Mouse (Mus musculus): Measurements from ENCODE around the gene Dohh. TPM values are rescaled to one million over a fixed set of nuclear protein-coding genes. Genes with fewer than 3 reads are reported as not detected.

The Dohh gene
- polyA plus RNA-seq, 1 experiment from 2014 or later = 83.1 TPM

GRCm38 (mm10) chr10:81349146-81349545 lies 35.1 kb upstream of the Dohh start:
- WGBS = 3% methylated on average over 12 of the region's 12 CpGs
- 0 out of 2 replicates have a peak overlapping the region, but pooled peaks have one; percentile 59 for H3K9ac ChIP-seq
- peak overlapping the region; percentile 67 for H3K27ac ChIP-seq (replicated peaks)
- peaks cover 13% of the 10 kb centered on the region for H3K36me3 ChIP-seq
- H3K4me2 ChIP-seq (replicated peaks) = peak overlapping the region; percentile 86
- H3K27me3 ChIP-seq = peaks cover 8% of the 10 kb centered on the region
- peak overlapping the region; percentile 64 for H3K4me3 ChIP-seq (replicated peaks)
- ATAC-seq (ENCODE audit: insufficient number of reproducible peaks, low FRiP score, low TSS enrichment, low read depth) = no peak
- no peaks in the 10 kb centered on the region for H3K9me3 ChIP-seq (replicated peaks)
- H3K4me1 ChIP-seq = peaks cover 43% of the 10 kb centered on the region

GRCm38 (mm10) chr10:81349961-81350350 lies 34.3 kb upstream of the Dohh start:
- ATAC-seq (ENCODE audit: insufficient number of reproducible peaks, low FRiP score, low TSS enrichment, low read depth) = no peak
- Histone ChIP-seq H3K27me3 (peaks cover under 1% of the 10 kb centered on the region), H3K27ac (replicated peaks) (peak overlapping the region; percentile 67), H3K4me3 (replicated peaks) (peak overlapping the region; percentile 64), H3K9ac (peak overlapping the region; percentile 59), H3K4me1 (peaks cover 51% of the 10 kb centered on the region), H3K36me3 (peaks cover 13% of the 10 kb centered on the region), H3K9me3 (replicated peaks) (no peaks in the 10 kb centered on the region), H3K4me2 (replicated peaks) (peak overlapping the region; percentile 86)
- 1% methylated on average over 29 of the region's 29 CpGs for WGBS

GRCm38 (mm10) chr10:81350351-81351063 lies 33.7 kb upstream of the Dohh start, which contains the start of gene Hmg20b:
Gene Hmg20b, minus strand, starts transcription at chr10:81350480.
- H3K9ac ChIP-seq = peak within 1 kb of the TSS; percentile 59
- no peaks in the 10 kb centered on the region for H3K9me3 ChIP-seq (replicated peaks)
- peak within 1 kb of the TSS; percentile 86 for H3K4me2 ChIP-seq (replicated peaks)
- WGBS = under 1% methylated on average over 54 of the region's 54 CpGs
- no peaks in the 10 kb centered on the region for H3K27me3 ChIP-seq
- ATAC-seq (ENCODE audit: insufficient number of reproducible peaks, low FRiP score, low TSS enrichment, low read depth) = peak; percentile 96
- peaks cover 13% of the 10 kb centered on the region for H3K36me3 ChIP-seq
- H3K27ac ChIP-seq (replicated peaks) = peak within 1 kb of the TSS; percentile 78
- H3K4me3 ChIP-seq (replicated peaks) = peak within 1 kb of the TSS; percentile 64
- peaks cover 53% of the 10 kb centered on the region for H3K4me1 ChIP-seq

GRCm38 (mm10) chr10:81351678-81352291 lies 32.4 kb upstream of the Dohh start:
- Histone ChIP-seq H3K27ac (replicated peaks) (no peak overlapping the region), H3K36me3 (peaks cover 8% of the 10 kb centered on the region), H3K9ac (no peak overlapping the region), H3K9me3 (replicated peaks) (no peaks in the 10 kb centered on the region), H3K4me3 (replicated peaks) (no peak overlapping the region), H3K27me3 (no peaks in the 10 kb centered on the region), H3K4me2 (replicated peaks) (no peak overlapping the region), H3K4me1 (peaks cover 52% of the 10 kb centered on the region)
- WGBS = 23% methylated on average over 9 of the region's 9 CpGs
- ATAC-seq (ENCODE audit: insufficient number of reproducible peaks, low FRiP score, low TSS enrichment, low read depth) = no peak

GRCm38 (mm10) chr10:81354738-81355477 lies 29.3 kb upstream of the Dohh start:
- no peak for ATAC-seq (ENCODE audit: insufficient number of reproducible peaks, low FRiP score, low TSS enrichment, low read depth)
- 48% methylated on average over 9 of the region's 9 CpGs for WGBS
- H3K9me3 ChIP-seq (replicated peaks) = no peaks in the 10 kb centered on the region
- no peak overlapping the region for H3K27ac ChIP-seq (replicated peaks)
- H3K36me3 ChIP-seq = no peaks in the 10 kb centered on the region
- H3K4me1 ChIP-seq = peaks cover 46% of the 10 kb centered on the region
- H3K4me2 ChIP-seq (replicated peaks) = no peak overlapping the region
- no peak overlapping the region for H3K4me3 ChIP-seq (replicated peaks)
- no peak overlapping the region for H3K9ac ChIP-seq
- no peaks in the 10 kb centered on the region for H3K27me3 ChIP-seq

- 69% methylated on average over 4 of the region's 4 CpGs for WGBS
- Histone ChIP-seq H3K9ac (no peak overlapping the region), H3K9me3 (replicated peaks) (no peaks in the 10 kb centered on the region), H3K36me3 (no peaks in the 10 kb centered on the region), H3K27ac (replicated peaks) (no peak overlapping the region), H3K4me1 (peaks cover 50% of the 10 kb centered on the region), H3K4me3 (replicated peaks) (no peak overlapping the region), H3K4me2 (replicated peaks) (no peak overlapping the region), H3K27me3 (no peaks in the 10 kb centered on the region)
- ATAC-seq (ENCODE audit: insufficient number of reproducible peaks, low FRiP score, low TSS enrichment, low read depth) = no peak
Observed at GRCm38 (mm10) chr10:81355533-81355932, 28.7 kb upstream of the Dohh start.

- H3K4me1 ChIP-seq = peaks cover 52% of the 10 kb centered on the region
- no peak overlapping the region for H3K9ac ChIP-seq
Observed at GRCm38 (mm10) chr10:81356352-81356990, 27.8 kb upstream of the Dohh start.

GRCm38 (mm10) chr10:81356991-81357844 lies 27.0 kb upstream of the Dohh start, which contains the start of gene Mfsd12:
Gene Mfsd12, plus strand, starts transcription at chr10:81357491.
- H3K9me3 ChIP-seq (replicated peaks) = no peaks in the 10 kb centered on the region
- peak; percentile 82 for ATAC-seq (ENCODE audit: insufficient number of reproducible peaks, low FRiP score, low TSS enrichment, low read depth)
- H3K27ac ChIP-seq (replicated peaks) = no peak within 1 kb of the TSS
- H3K27me3 ChIP-seq = no peaks in the 10 kb centered on the region
- 2% methylated on average over 75 of the region's 79 CpGs for WGBS
- H3K36me3 ChIP-seq = peaks cover 4% of the 10 kb centered on the region; the same call in 1 of the 2 replicates
- H3K4me3 ChIP-seq (replicated peaks) = peak within 1 kb of the TSS; percentile 85
- H3K4me2 ChIP-seq (replicated peaks) = peak within 1 kb of the TSS; percentile 97
- H3K4me1 ChIP-seq = peaks cover 47% of the 10 kb centered on the region
- peak within 1 kb of the TSS; percentile 81 for H3K9ac ChIP-seq

More at GRCm38 (mm10) chr10:81356352-81356990, 27.8 kb upstream of the Dohh start:
- no peak for ATAC-seq (ENCODE audit: insufficient number of reproducible peaks, low FRiP score, low TSS enrichment, low read depth)
- Histone ChIP-seq H3K4me3 (replicated peaks) (peak overlapping the region; percentile 85), H3K27me3 (no peaks in the 10 kb centered on the region), H3K9me3 (replicated peaks) (no peaks in the 10 kb centered on the region), H3K4me2 (replicated peaks) (peak overlapping the region; percentile 97; the same call in 1 of the 2 replicates), H3K36me3 (peaks cover 4% of the 10 kb centered on the region; the same call in 1 of the 2 replicates), H3K27ac (replicated peaks) (no peak overlapping the region)
- WGBS = 47% methylated on average over 12 of the region's 12 CpGs

GRCm38 (mm10) chr10:81358209-81358608 lies 26.0 kb upstream of the Dohh start:
- ATAC-seq (ENCODE audit: insufficient number of reproducible peaks, low FRiP score, low TSS enrichment, low read depth) = no peak
- H3K27ac ChIP-seq (replicated peaks) = no peak overlapping the region
- 16% methylated on average over 4 of the region's 4 CpGs for WGBS
- H3K27me3 ChIP-seq = peaks cover 9% of the 10 kb centered on the region
- H3K4me2 ChIP-seq (replicated peaks) = peak overlapping the region; percentile 97
- peak overlapping the region; percentile 81 for H3K9ac ChIP-seq
- no peaks in the 10 kb centered on the region for H3K9me3 ChIP-seq (replicated peaks)
- peaks cover 56% of the 10 kb centered on the region for H3K4me1 ChIP-seq
- peak overlapping the region; percentile 85 for H3K4me3 ChIP-seq (replicated peaks)
- H3K36me3 ChIP-seq = peaks cover 4% of the 10 kb centered on the region; the same call in 1 of the 2 replicates

- WGBS = 70% methylated on average over 1 of the region's 1 CpGs
- peaks cover 62% of the 10 kb centered on the region for H3K4me1 ChIP-seq
- ATAC-seq (ENCODE audit: insufficient number of reproducible peaks, low FRiP score, low TSS enrichment, low read depth) = no peak
- peaks cover 4% of the 10 kb centered on the region; the same call in 1 of the 2 replicates for H3K36me3 ChIP-seq
- H3K27me3 ChIP-seq = peaks cover 15% of the 10 kb centered on the region
- H3K27ac ChIP-seq (replicated peaks) = no peak overlapping the region
- no peak overlapping the region for H3K9ac ChIP-seq
- no peaks in the 10 kb centered on the region for H3K9me3 ChIP-seq (replicated peaks)
- peak overlapping the region; percentile 85; the same call in 1 of the 2 replicates for H3K4me3 ChIP-seq (replicated peaks)
- H3K4me2 ChIP-seq (replicated peaks) = peak overlapping the region; percentile 97
Observed at GRCm38 (mm10) chr10:81358841-81359240, 25.4 kb upstream of the Dohh start.
